Mouse (Mus musculus) midbrain, postnatal 0 days (tissue): ENCODE data around the gene Ino80e. TPM values are rescaled to one million over a fixed set of nuclear protein-coding genes. Genes with fewer than 3 reads are reported as not detected.

Experiments used
- ATAC-seq: fragments of 200-750 bp; cut with Nextera tagmentation; 2 replicates; pipeline ENCODE4 v1.8.0; 2017; ENCODE audit warnings: moderate number of reproducible peaks, mild to moderate bottlenecking, moderate TSS enrichment, moderate library complexity; ENCODE audit not compliant: low FRiP score
- DNase-seq: peaks from one replicate; pipeline ENCODE4 v3.0.0-alpha.2; 2015; ENCODE audit warnings: low spot score
- H3K27ac ChIP-seq: fragments of 300-500 bp; sonication (generic); 2 replicates; pipeline ENCODE4 v1.5.1; 2014; ENCODE audit warnings: low read depth, mild to moderate bottlenecking, low read length, mixed read lengths
- H3K27me3 ChIP-seq: fragments of 300-500 bp; sonication (generic); 2 replicates; pipeline ENCODE4 v1.6.1; 2014; ENCODE audit warnings: low read length, control low read depth, mixed read lengths; ENCODE audit not compliant: insufficient read depth
- H3K36me3 ChIP-seq: fragments of 300-500 bp; sonication (generic); 2 replicates; pipeline ENCODE4 v1.6.1; 2014; ENCODE audit warnings: low read length, control low read depth, mixed read lengths; ENCODE audit not compliant: insufficient read depth
- H3K4me1 ChIP-seq: fragments of 300-500 bp; sonication (generic); 2 replicates; pipeline ENCODE4 v1.6.1; 2014; ENCODE audit warnings: mild to moderate bottlenecking, control low read depth, antibody characterized with exemption, low read length, mixed read lengths; ENCODE audit not compliant: insufficient read depth
- H3K4me2 ChIP-seq: fragments of 300-500 bp; sonication (generic); 2 replicates; pipeline ENCODE4 v1.6.1; 2014; ENCODE audit warnings: low read depth, mild to moderate bottlenecking, low read length, mixed read lengths; ENCODE audit not compliant: poor library complexity, severe bottlenecking
- H3K4me3 ChIP-seq: fragments of 300-500 bp; sonication (generic); 2 replicates; pipeline ENCODE4 v1.5.1; 2014; ENCODE audit warnings: low read depth, mild to moderate bottlenecking, low read length, moderate library complexity
- H3K9ac ChIP-seq: fragments of 300-500 bp; sonication (generic); replicated peaks from 2 replicates; pipeline ENCODE4 v1.6.1; 2014; ENCODE audit warnings: mild to moderate bottlenecking, low read length, moderate library complexity, mixed read lengths; ENCODE audit not compliant: poor library complexity, severe bottlenecking
- H3K9me3 ChIP-seq: fragments of 300-500 bp; sonication (generic); 2 replicates; pipeline ENCODE4 v1.6.1; 2016; ENCODE audit warnings: low read length, control low read depth
- CTCF ChIP-seq: IDR thresholded peaks from 2 replicates; pipeline ENCODE4 v1.5.1; 2016; ENCODE audit warnings: antibody characterized with exemption, mild to moderate bottlenecking
- WGBS: fragments of 180-500 bp; shearing (Covaris S2); extraction: QIAGEN DNeasy Blood & Tissue Kit; methylation state at CpG from one replicate; pipeline ENCODE4 v1.1.7; 2014; 5-methylcytosine and 5-hydroxymethylcytosine counted together
- polyA plus RNA-seq: library from polyadenylated mRNA; unstranded; fragments of >200 nt; fragmentation: Nextera tagmentation; extraction: Ambion mirVana; gene quantifications from 2 replicates; pipeline ENCODE4 v1.2.1, GENCODE M21; 2015
- total RNA-seq: library from RNA; depleted of rRNA; stranded (reverse); fragments of >200 nt; gene quantifications from 2 replicates; pipeline ENCODE4 v1.2.3, GENCODE M21; 2014

Gene Ino80e
- total and polyA plus RNA-seq, 2 experiments from 2014 or later, result 55.0 to 87.8 TPM

GRCm38 (mm10) chr7:126823202-126823711, 38.9 kb downstream of the Ino80e start:
- H3K4me3 ChIP-seq, result peak overlapping the region; percentile 75
- H3K36me3 ChIP-seq, result peaks cover 4% of the 10 kb centered on the region; the same call in 1 of the 2 replicates
- peak overlapping the region; percentile 52 for H3K4me2 ChIP-seq
- H3K4me1 ChIP-seq, result peaks cover 15% of the 10 kb centered on the region
- WGBS, result 2% methylated on average over 10 of the region's 19 CpGs
- peak overlapping the region; percentile 87 for H3K9ac ChIP-seq
- no peak for TF ChIP-seq CTCF
- no peaks in the 10 kb centered on the region for H3K9me3 ChIP-seq
- H3K27ac ChIP-seq, result peak overlapping the region; percentile 83
- H3K27me3 ChIP-seq, result no peaks in the 10 kb centered on the region
- ATAC-seq (peak; percentile 75), DNase-seq (peak; percentile 73)

GRCm38 (mm10) chr7:126822741-126823140, 39.4 kb downstream of the Ino80e start:
- 8% methylated on average over 9 of the region's 9 CpGs for WGBS

GRCm38 (mm10) chr7:126821835-126822511, 40.2 kb downstream of the Ino80e start:
- Histone ChIP-seq H3K4me3 (peak overlapping the region; percentile 75), H3K27me3 (no peaks in the 10 kb centered on the region), H3K36me3 (no peaks in the 10 kb centered on the region), H3K4me1 (peaks cover 15% of the 10 kb centered on the region), H3K4me2 (peak overlapping the region; percentile 52), H3K27ac (peak overlapping the region; percentile 83), H3K9me3 (no peaks in the 10 kb centered on the region), H3K9ac (peak overlapping the region; percentile 87)
- ATAC-seq (no peak), DNase-seq (peak; percentile 78)
- peak; percentile 98 for TF ChIP-seq CTCF
- 23% methylated on average over 7 of the region's 7 CpGs for WGBS

More at GRCm38 (mm10) chr7:126822741-126823140, 39.4 kb downstream of the Ino80e start:
- Histone ChIP-seq H3K27me3 (no peaks in the 10 kb centered on the region), H3K9ac (peak overlapping the region; percentile 87), H3K4me1 (peaks cover 15% of the 10 kb centered on the region), H3K4me2 (peak overlapping the region; percentile 52), H3K27ac (peak overlapping the region; percentile 83), H3K4me3 (peak overlapping the region; percentile 75), H3K9me3 (no peaks in the 10 kb centered on the region), H3K36me3 (peaks cover 4% of the 10 kb centered on the region; the same call in 1 of the 2 replicates)
- ATAC-seq (peak; percentile 41; the same call in 1 of the 2 replicates), DNase-seq (peak; percentile 17)
- TF ChIP-seq CTCF, result no peak

- ATAC-seq, result no peak
- peak; percentile 43 for TF ChIP-seq CTCF
- Histone ChIP-seq H3K4me1 (peaks cover 9% of the 10 kb centered on the region), H3K27me3 (no peaks in the 10 kb centered on the region), H3K4me3 (no peak overlapping the region), H3K4me2 (no peak overlapping the region), H3K36me3 (no peaks in the 10 kb centered on the region), H3K9me3 (no peaks in the 10 kb centered on the region), H3K27ac (no peak overlapping the region), H3K9ac (no peak overlapping the region)
- 32% methylated on average over 1 of the region's 1 CpGs for WGBS
- DNase-seq, result no peak
These were observed 43.4 kb downstream of the Ino80e start for GRCm38 (mm10) chr7:126818818-126819217.

- H3K4me2 ChIP-seq, result no peak overlapping the region
- H3K9ac ChIP-seq, result no peak overlapping the region
- no peak for TF ChIP-seq CTCF
- no peaks in the 10 kb centered on the region for H3K36me3 ChIP-seq
- H3K4me1 ChIP-seq, result peaks cover 7% of the 10 kb centered on the region
- ATAC-seq (no peak), DNase-seq (no peak)
- H3K4me3 ChIP-seq, result no peak overlapping the region
- WGBS, result 90% methylated on average over 7 of the region's 7 CpGs
- no peaks in the 10 kb centered on the region for H3K9me3 ChIP-seq
- H3K27me3 ChIP-seq, result no peaks in the 10 kb centered on the region
- H3K27ac ChIP-seq, result no peak overlapping the region
These were observed 44.6 kb downstream of the Ino80e start for GRCm38 (mm10) chr7:126817595-126817994.

- no peak overlapping the region for H3K4me2 ChIP-seq
- H3K4me1 ChIP-seq, result no peaks in the 10 kb centered on the region
- no peaks in the 10 kb centered on the region for H3K27me3 ChIP-seq
- H3K9ac ChIP-seq, result no peak overlapping the region
- no peak for TF ChIP-seq CTCF
- H3K9me3 ChIP-seq, result no peaks in the 10 kb centered on the region
- no peak overlapping the region for H3K4me3 ChIP-seq
- no peak overlapping the region for H3K27ac ChIP-seq
- WGBS, result 85% methylated on average over 8 of the region's 8 CpGs
- DNase-seq, result no peak
- ATAC-seq, result no peak
- H3K36me3 ChIP-seq, result no peaks in the 10 kb centered on the region
These were observed 45.7 kb downstream of the Ino80e start for GRCm38 (mm10) chr7:126816494-126816893.
